Mouse (Mus musculus) testis, adult 2 months (tissue): ENCODE results near the gene Pfkfb3. TPM values are rescaled to one million over a fixed set of nuclear protein-coding genes. Genes with fewer than 3 reads are reported as not detected.

Experiments
- H3K27ac ChIP-seq: fragments of 200-500 bp; 2 replicates; pipeline ENCODE4 v1.5.1; 2012; ENCODE audit warnings: low read depth, low read length; ENCODE audit not compliant: control insufficient read depth, insufficient read depth
- H3K27me3 ChIP-seq: fragments of 200-500 bp; 2 replicates; pipeline ENCODE4 v1.6.1; 2012; ENCODE audit warnings: mild to moderate bottlenecking, low read length, moderate library complexity; ENCODE audit not compliant: control insufficient read depth, insufficient read depth
- H3K36me3 ChIP-seq: fragments of 200-500 bp; 2 replicates; pipeline ENCODE4 v1.6.1; 2012; ENCODE audit warnings: mild to moderate bottlenecking, low read length; ENCODE audit not compliant: control insufficient read depth, insufficient read depth
- H3K4me1 ChIP-seq: fragments of 200-500 bp; 2 replicates; pipeline ENCODE4 v1.6.1; 2012; ENCODE audit warnings: low read length; ENCODE audit not compliant: control insufficient read depth, insufficient read depth
- H3K4me3 ChIP-seq: fragments of 200-500 bp; 2 replicates; pipeline ENCODE4 v1.5.1; 2012; ENCODE audit warnings: low read depth, mild to moderate bottlenecking, low read length, moderate library complexity, mixed read lengths; ENCODE audit not compliant: control insufficient read depth
- CTCF ChIP-seq: fragments of 200-500 bp; IDR thresholded peaks from 2 replicates; pipeline ENCODE4 v1.5.1; 2012; ENCODE audit warnings: low read depth, mild to moderate bottlenecking, inconsistent platforms, low read length, moderate library complexity; ENCODE audit not compliant: control insufficient read depth, insufficient read depth, insufficient replicate concordance
- POLR2A ChIP-seq: fragments of 200-500 bp; IDR thresholded peaks from 2 replicates; pipeline ENCODE4 v1.6.1; 2012; ENCODE audit warnings: low read depth, mild to moderate bottlenecking, inconsistent platforms, low read length, moderate library complexity; ENCODE audit not compliant: control insufficient read depth
- polyA plus RNA-seq: library from polyadenylated mRNA; depleted of rRNA; stranded (reverse); fragments of >200 nt; gene quantifications from 2 replicates; pipeline ENCODE4 v1.2.3, GENCODE M21; 2012

Gene Pfkfb3
- polyA plus RNA-seq, 1 experiment = 43.5 TPM

DNA sequence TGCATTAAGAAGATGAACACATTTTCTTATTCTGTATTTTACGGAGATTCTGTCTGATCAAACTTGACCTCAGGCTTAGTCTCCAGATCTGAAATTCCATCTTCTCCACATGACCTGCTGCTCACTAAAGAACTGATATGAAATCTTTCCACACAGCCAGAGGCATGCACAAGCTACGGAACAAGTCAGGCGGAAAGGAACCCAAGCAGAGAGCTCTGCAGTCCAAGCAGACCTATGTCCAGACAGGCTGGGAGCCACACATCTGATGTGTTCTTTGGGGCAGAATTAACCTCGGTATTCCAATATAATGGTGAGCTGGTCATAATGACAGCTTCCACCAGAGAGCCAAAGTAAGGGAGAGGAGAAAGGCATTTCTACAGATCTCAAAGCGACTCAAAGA lies 120.5 kb downstream of the Pfkfb3 start:
- Histone ChIP-seq H3K27ac (no peak overlapping the region), H3K4me1 (peaks cover 2% of the 10 kb centered on the region), H3K27me3 (no peaks in the 10 kb centered on the region), H3K36me3 (no peaks in the 10 kb centered on the region), H3K4me3 (no peak overlapping the region)
- no peak for TF ChIP-seq POLR2A
- no peak for TF ChIP-seq CTCF

DNA sequence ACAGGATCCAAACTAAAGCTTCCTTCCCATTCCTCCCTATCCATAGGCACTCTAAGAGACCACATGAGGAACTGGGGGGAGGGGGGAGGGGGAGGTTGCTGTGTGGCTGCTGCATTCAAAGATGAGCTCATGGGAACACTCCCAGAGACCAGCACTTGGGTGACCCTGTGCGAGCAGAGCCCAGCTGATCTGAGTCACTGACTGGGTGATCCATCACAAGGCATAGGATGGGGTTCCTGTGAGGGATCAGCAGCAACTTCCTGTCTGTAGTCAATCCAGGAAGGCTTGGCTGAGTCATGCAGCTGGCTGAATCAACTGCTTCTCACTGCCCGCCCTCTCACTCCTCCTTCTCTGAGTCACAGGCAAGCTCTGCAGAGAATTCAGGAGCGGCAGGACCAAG lies 124.3 kb downstream of the Pfkfb3 start:
- peaks cover 2% of the 10 kb centered on the region for H3K4me1 ChIP-seq
- H3K36me3 ChIP-seq = no peaks in the 10 kb centered on the region
- TF ChIP-seq POLR2A (no peak), CTCF (no peak)
- no peaks in the 10 kb centered on the region for H3K27me3 ChIP-seq
- no peak overlapping the region for H3K4me3 ChIP-seq
- H3K27ac ChIP-seq = no peak overlapping the region

DNA sequence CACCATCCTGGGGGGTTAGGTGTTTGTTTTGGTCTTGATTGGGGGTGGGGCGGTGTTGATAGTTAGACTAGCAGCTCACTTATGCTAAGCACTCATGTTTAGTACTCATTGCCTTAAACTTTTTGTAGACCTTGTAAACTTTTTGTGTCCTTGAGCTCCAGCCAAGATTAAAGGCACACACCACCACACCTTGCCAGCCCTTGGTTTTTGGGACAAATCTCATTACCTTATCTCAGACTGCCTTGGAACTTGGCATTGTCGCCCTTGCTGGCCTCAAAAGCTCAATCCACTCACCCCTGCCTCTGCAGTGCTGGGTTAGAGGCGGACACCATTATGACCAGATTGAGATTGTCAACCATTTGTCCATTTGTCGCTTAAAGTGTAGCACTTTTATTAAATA lies 125.3 kb downstream of the Pfkfb3 start:
- peaks cover 2% of the 10 kb centered on the region for H3K4me1 ChIP-seq
- H3K36me3 ChIP-seq = no peaks in the 10 kb centered on the region
- H3K27ac ChIP-seq = no peak overlapping the region
- H3K27me3 ChIP-seq = no peaks in the 10 kb centered on the region
- no peak overlapping the region for H3K4me3 ChIP-seq
- TF ChIP-seq POLR2A = no peak
- no peak for TF ChIP-seq CTCF

DNA sequence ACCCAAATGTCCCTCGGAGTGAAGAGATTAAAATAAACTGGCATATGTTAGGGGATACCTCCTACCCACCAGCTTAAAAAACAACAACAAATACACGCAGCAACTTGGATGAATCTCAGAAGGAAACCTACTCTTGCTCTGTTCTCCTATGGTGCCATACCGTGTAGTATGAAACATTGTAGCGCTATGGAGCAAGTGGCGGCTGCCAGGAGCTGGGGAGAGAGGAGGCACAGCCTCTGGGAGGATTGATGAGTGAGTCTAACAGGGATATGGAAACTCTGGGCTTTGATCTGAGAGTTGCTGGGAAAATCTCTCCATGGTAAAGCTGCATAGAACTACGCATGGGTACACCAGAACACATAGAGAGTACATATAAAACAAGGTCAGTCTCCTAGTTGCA lies 126.3 kb downstream of the Pfkfb3 start:
- H3K4me3 ChIP-seq = no peak overlapping the region
- H3K36me3 ChIP-seq = no peaks in the 10 kb centered on the region
- H3K27ac ChIP-seq = no peak overlapping the region
- TF ChIP-seq POLR2A = no peak
- TF ChIP-seq CTCF = no peak
- no peaks in the 10 kb centered on the region for H3K27me3 ChIP-seq
- H3K4me1 ChIP-seq = peaks cover 2% of the 10 kb centered on the region

DNA sequence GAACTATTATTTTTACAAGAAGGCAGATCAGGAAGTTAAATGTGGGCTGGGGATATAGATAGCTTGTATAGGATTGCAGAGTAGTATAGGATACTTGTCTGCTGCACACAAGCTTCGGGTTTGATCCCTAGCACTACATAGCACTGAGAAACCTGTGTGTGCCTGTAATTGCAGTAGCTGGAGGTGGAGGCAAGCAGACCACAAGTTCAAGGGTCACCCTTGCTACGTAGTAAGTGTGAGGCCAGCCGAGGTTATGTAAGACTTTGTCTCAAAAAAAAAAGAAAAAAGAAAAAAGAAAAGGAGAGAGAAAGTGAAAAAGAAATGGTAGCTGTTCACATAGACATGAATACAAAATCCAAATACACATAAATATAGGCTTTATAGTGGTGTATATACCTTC lies 127.5 kb downstream of the Pfkfb3 start:
- Histone ChIP-seq H3K4me3 (no peak overlapping the region), H3K4me1 (peaks cover 2% of the 10 kb centered on the region), H3K27ac (no peak overlapping the region), H3K27me3 (no peaks in the 10 kb centered on the region), H3K36me3 (no peaks in the 10 kb centered on the region)
- TF ChIP-seq POLR2A = no peak
- no peak for TF ChIP-seq CTCF

DNA sequence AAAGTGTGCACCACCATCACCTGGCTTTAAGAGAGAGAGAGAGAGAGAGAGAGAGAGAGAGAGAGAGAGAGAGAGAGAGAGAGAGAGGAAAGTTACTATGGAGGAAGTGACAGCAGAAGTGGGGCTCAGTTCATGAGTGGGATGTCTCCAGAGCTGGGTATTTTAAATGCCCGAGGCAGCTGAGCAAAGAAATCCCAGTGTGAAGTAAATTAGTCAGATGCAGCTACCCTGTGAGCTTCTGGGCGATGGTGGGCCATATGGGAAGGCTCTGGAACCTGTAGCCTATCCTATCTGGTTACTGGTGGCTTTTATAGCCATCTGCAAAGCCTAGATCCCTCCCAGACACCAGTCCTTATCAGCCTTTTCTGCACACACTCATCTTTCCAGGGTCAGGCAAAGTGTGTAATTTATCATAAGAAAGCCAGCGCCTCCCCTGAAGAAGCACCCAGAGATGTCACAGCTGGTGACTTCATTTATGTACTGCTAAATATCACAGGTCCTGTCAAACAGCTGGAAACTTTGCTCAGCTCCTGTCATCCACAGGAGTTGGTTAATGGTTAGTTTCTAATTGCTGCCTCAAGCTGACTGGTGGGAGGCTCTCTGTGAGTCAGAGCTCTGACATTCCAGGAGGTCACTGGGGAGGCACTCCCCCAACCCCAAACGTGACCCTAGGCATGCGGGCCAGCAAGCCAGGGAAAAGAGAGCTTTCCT lies 128.3 kb downstream of the Pfkfb3 start:
- no peaks in the 10 kb centered on the region for H3K27me3 ChIP-seq
- H3K4me1 ChIP-seq = peaks cover 2% of the 10 kb centered on the region
- TF ChIP-seq POLR2A = no peak
- TF ChIP-seq CTCF = no peak
- H3K4me3 ChIP-seq = no peak overlapping the region
- H3K36me3 ChIP-seq = no peaks in the 10 kb centered on the region
- no peak overlapping the region for H3K27ac ChIP-seq

DNA sequence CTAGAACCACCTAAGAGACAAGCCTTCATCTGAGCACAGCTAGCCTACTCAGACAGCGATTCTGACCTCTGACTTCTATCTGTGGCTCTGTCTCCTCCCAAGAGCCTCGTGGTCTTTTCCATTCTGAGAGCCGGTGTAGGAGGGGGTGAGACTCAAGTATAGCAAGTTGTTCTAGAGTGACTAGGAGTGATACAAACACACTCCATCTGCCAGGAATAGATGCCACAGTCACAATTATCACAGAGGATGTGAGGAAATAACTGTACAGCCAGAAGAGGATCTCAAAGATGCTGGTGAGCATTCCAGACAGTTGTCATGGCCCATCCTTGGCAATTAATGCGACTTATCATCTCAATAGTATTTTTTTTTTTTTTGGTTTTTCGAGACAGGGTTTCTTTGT lies 129.6 kb downstream of the Pfkfb3 start:
- Histone ChIP-seq H3K4me1 (no peaks in the 10 kb centered on the region), H3K27ac (no peak overlapping the region), H3K27me3 (no peaks in the 10 kb centered on the region), H3K4me3 (no peak overlapping the region), H3K36me3 (no peaks in the 10 kb centered on the region)
- TF ChIP-seq CTCF (no peak), POLR2A (no peak)

DNA sequence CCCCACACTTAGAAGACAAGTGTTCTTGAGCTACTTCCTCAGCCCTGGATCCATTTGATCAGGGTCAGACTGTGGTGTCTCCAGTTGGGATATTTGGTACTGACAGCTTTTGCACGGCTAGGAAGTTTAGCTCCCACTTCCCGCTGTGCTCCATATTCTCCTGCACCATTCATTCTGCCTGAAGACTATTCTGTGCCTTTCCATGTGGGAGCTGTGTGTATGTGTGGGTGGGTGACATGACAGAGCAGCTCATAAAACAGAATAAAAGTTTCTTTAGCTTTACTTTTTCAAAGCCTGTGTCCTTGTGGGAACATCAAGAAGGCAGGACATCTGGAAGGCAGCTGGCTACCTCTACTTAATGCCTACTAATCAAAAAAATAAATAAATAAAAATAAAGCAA lies 130.5 kb downstream of the Pfkfb3 start:
- no peak overlapping the region for H3K27ac ChIP-seq
- H3K27me3 ChIP-seq = no peaks in the 10 kb centered on the region
- no peak overlapping the region for H3K4me3 ChIP-seq
- TF ChIP-seq POLR2A = no peak
- TF ChIP-seq CTCF = no peak
- H3K4me1 ChIP-seq = no peaks in the 10 kb centered on the region
- no peaks in the 10 kb centered on the region for H3K36me3 ChIP-seq
